Mouse (Mus musculus) liver, embryonic 16.5 days (tissue): ENCODE measurements around the gene Ebf1. TPM values are rescaled to one million over a fixed set of nuclear protein-coding genes. Genes with fewer than 3 reads are reported as not detected.

Source experiments
- ATAC-seq: fragments of 200-750 bp; cut with Nextera tagmentation; 2 replicates; pipeline ENCODE4 v1.8.0; 2017; ENCODE audit warnings: low read depth, mild to moderate bottlenecking, moderate number of reproducible peaks, moderate library complexity
- H3K27ac ChIP-seq: fragments of 300-500 bp; sonication (generic); 2 replicates; pipeline ENCODE4 v1.5.1; 2014; ENCODE audit warnings: mild to moderate bottlenecking, low read length
- H3K27me3 ChIP-seq: fragments of 300-500 bp; sonication (generic); 2 replicates; pipeline ENCODE4 v1.6.1; 2014; ENCODE audit warnings: low read depth, low read length, mixed read lengths; ENCODE audit not compliant: control insufficient read depth, insufficient read depth
- H3K36me3 ChIP-seq: fragments of 300-500 bp; sonication (generic); 2 replicates; pipeline ENCODE4 v1.6.1; 2014; ENCODE audit warnings: mild to moderate bottlenecking; ENCODE audit not compliant: control insufficient read depth, insufficient read depth
- H3K4me1 ChIP-seq: fragments of 300-500 bp; sonication (generic); 2 replicates; pipeline ENCODE4 v1.6.1; 2014; ENCODE audit warnings: low read depth, low read length, mixed read lengths; ENCODE audit not compliant: control insufficient read depth
- H3K4me2 ChIP-seq: fragments of 300-500 bp; sonication (generic); 2 replicates; pipeline ENCODE4 v1.6.1; 2014; ENCODE audit warnings: low read depth, low read length, mixed read lengths
- H3K4me3 ChIP-seq: fragments of 300-500 bp; sonication (generic); 2 replicates; pipeline ENCODE4 v1.5.1; 2014; ENCODE audit warnings: low read depth, mild to moderate bottlenecking, low read length
- H3K9ac ChIP-seq: fragments of 300-500 bp; sonication (generic); 2 replicates; pipeline ENCODE4 v1.6.1; 2014; ENCODE audit warnings: low read depth, low read length
- H3K9me3 ChIP-seq: fragments of 300-500 bp; sonication (generic); replicated peaks from 2 replicates; pipeline ENCODE4 v1.6.1; 2016; ENCODE audit warnings: low read length; ENCODE audit not compliant: control insufficient read depth
- WGBS: fragments of 180-500 bp; shearing (Covaris S2); extraction: QIAGEN DNeasy Blood & Tissue Kit; methylation state at CpG from one replicate; pipeline ENCODE4 v1.1.7; 2014; ENCODE audit not compliant: insufficient replicate concordance; 5-methylcytosine and 5-hydroxymethylcytosine counted together
- polyA plus RNA-seq: library from polyadenylated mRNA; unstranded; fragments of >200 nt; fragmentation: Nextera tagmentation; extraction: Ambion mirVana; gene quantifications from 2 replicates; pipeline ENCODE4 v1.2.1, GENCODE M21; 2015

Gene Ebf1
- polyA plus RNA-seq, 1 experiment from 2014 or later: 2.8 TPM

DNA sequence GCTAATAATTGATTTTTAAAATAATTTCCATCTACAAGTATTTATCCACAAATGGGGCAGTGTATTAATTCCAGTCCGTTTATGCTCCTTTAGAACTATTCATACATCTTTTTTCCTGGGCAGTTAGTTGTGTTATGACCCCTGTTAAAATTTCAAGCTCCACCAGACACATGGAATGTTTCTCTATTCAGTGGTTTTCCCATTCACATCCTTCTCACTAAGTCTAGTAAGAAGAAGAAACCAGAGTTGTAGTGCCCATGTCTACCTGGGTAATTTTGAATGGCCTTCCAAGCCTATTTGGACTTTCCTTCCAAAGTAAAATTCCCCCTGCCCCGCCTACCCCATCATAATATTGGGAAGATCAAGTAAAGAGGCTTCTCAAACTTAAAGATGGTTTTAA lies 114.6 kb downstream of the Ebf1 start:
- H3K4me1 ChIP-seq: no peaks in the 10 kb centered on the region
- no peaks in the 10 kb centered on the region for H3K27me3 ChIP-seq
- ATAC-seq: no peak
- H3K4me3 ChIP-seq: no peak overlapping the region
- H3K36me3 ChIP-seq: no peaks in the 10 kb centered on the region
- no peak overlapping the region for H3K4me2 ChIP-seq
- no peaks in the 10 kb centered on the region for H3K9me3 ChIP-seq
- H3K27ac ChIP-seq: no peak overlapping the region
- WGBS: 47% methylated on average over 2 of the region's 2 CpGs
- H3K9ac ChIP-seq: no peak overlapping the region

DNA sequence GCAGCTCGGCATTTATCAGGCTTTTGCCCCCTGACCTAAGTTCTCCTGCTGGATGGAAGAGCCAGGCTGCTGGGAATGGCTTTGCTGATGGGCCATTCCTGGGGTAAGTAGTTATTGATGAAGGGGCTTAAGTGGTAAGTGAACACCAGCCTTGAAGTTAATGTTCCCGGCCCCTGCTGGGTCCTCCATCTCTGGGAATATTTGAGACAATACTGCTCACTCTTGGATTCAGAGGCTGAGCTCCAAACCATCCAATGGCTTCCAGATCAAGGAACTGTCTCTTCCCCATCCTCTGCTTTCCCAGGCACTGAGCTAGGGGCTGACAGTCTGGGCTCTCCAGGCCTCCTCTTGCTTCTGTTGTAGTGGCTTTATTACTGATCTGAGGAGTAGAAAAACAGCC lies 116.2 kb downstream of the Ebf1 start:
- Histone ChIP-seq H3K4me3 (no peak overlapping the region), H3K27me3 (no peaks in the 10 kb centered on the region), H3K9me3 (no peaks in the 10 kb centered on the region), H3K36me3 (no peaks in the 10 kb centered on the region), H3K4me1 (no peaks in the 10 kb centered on the region), H3K4me2 (no peak overlapping the region), H3K9ac (no peak overlapping the region), H3K27ac (no peak overlapping the region)
- WGBS: 61% methylated on average over 2 of the region's 2 CpGs
- no peak for ATAC-seq

DNA sequence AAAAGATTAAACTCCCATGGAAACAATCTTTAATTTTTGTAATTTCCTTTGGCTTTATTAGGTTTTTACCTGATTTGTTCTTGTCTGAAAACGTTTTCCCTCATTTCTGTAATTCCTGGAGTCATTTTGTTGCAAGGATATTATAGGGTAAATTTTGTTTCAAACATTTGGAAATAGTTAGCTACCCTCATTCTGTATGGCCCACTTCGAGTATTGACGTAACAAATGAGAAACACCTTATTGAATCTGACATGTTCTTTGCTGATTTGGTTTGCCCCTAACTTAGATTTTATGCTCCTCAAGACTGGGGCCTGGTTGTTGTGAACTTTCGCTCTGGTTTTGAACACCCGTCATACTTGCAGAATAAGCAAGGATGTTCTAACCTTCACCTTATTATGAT lies 120.9 kb downstream of the Ebf1 start:
- WGBS: 60% methylated on average over 5 of the region's 5 CpGs
- no peaks in the 10 kb centered on the region for H3K9me3 ChIP-seq
- H3K9ac ChIP-seq: no peak overlapping the region
- H3K4me3 ChIP-seq: no peak overlapping the region
- H3K27ac ChIP-seq: no peak overlapping the region
- H3K4me2 ChIP-seq: no peak overlapping the region
- no peaks in the 10 kb centered on the region for H3K4me1 ChIP-seq
- no peaks in the 10 kb centered on the region for H3K27me3 ChIP-seq
- H3K36me3 ChIP-seq: no peaks in the 10 kb centered on the region
- ATAC-seq: no peak

DNA sequence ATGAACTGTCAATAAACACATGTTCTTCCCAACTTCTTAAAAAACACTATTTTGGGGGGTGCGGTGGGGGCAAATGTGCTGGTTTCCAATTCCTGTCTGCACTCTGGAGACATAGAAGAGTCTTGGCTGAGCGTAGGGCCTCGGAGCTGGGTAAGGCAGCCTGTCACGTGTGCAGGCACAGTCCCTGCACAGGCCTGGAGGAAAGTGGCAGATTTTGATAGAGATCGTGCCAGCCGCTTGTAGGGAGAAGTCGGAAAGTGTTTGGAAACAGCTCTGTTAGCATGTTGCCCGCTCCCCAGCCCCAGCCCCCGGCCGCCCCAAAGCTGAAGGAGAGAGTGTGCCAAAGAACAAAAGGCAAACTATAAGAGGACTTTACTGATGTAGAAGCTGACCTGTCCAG lies 121.7 kb downstream of the Ebf1 start:
- Histone ChIP-seq H3K27me3 (no peaks in the 10 kb centered on the region), H3K9ac (no peak overlapping the region), H3K9me3 (no peaks in the 10 kb centered on the region), H3K4me2 (no peak overlapping the region), H3K27ac (no peak overlapping the region), H3K4me3 (no peak overlapping the region), H3K4me1 (no peaks in the 10 kb centered on the region), H3K36me3 (no peaks in the 10 kb centered on the region)
- WGBS: 56% methylated on average over 10 of the region's 10 CpGs
- no peak for ATAC-seq

- Histone ChIP-seq H3K9ac (no peak overlapping the region), H3K9me3 (no peaks in the 10 kb centered on the region), H3K4me2 (no peak overlapping the region), H3K4me1 (no peaks in the 10 kb centered on the region), H3K27ac (no peak overlapping the region), H3K4me3 (no peak overlapping the region), H3K36me3 (no peaks in the 10 kb centered on the region), H3K27me3 (no peaks in the 10 kb centered on the region)
- 31% methylated on average over 6 of the region's 6 CpGs for WGBS
- no peak for ATAC-seq
Observed at GRCm38 (mm10) chr11:44740278-44741041, 123.3 kb downstream of the Ebf1 start.

DNA sequence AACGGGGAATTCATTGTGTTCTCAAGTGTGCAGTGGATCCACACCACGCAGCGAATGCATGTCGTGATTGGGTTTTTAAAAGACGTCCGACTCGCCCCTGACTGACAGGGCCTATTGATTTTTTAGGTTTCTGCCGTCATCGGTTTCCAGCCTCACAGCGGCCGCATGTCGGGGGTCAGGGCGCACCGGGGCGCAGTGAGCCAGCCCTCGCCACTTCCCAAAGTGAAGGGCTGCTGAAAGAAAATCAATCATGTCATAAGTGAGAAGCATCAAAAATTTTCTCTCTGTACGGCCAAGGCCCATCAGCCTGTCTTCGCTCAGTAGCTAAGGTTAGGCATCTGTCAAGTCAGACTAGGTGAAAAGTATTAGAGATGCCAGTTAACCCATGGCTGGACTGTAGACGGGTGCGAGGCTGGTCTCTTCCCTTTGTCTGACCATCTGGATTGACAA lies 124.0 kb downstream of the Ebf1 start:
- Histone ChIP-seq H3K4me3 (no peak overlapping the region), H3K9me3 (no peaks in the 10 kb centered on the region), H3K27me3 (no peaks in the 10 kb centered on the region), H3K4me2 (no peak overlapping the region), H3K9ac (no peak overlapping the region), H3K4me1 (no peaks in the 10 kb centered on the region), H3K36me3 (no peaks in the 10 kb centered on the region), H3K27ac (no peak overlapping the region)
- ATAC-seq: no peak
- 44% methylated on average over 20 of the region's 20 CpGs for WGBS

- no peaks in the 10 kb centered on the region for H3K4me1 ChIP-seq
- H3K4me2 ChIP-seq: no peak overlapping the region
- no peaks in the 10 kb centered on the region for H3K36me3 ChIP-seq
- no peak for ATAC-seq
- H3K4me3 ChIP-seq: no peak overlapping the region
- H3K27ac ChIP-seq: no peak overlapping the region
- no peaks in the 10 kb centered on the region for H3K9me3 ChIP-seq
- H3K9ac ChIP-seq: no peak overlapping the region
- no peaks in the 10 kb centered on the region for H3K27me3 ChIP-seq
- 44% methylated on average over 7 of the region's 7 CpGs for WGBS
Observed at GRCm38 (mm10) chr11:44744446-44744845, 127.3 kb downstream of the Ebf1 start.

DNA sequence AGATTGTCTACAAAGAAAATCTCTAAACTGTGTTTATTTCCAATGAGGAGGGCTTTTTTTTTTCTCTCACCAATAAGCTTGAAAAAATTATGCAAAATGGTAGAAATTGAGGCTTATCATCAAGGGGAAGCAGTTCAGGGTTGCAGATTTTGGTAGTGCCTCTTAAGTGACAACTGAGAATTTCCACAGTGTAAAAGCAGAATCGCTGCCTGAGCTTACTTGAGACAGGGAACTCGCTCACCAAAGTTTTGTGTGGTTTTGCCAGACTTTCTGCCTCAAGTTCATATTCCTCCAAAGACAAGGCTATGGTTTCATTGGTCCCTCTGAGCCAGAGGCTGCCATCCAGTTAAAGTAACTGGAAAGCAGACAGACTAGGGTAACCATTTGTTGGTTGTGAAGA lies 128.8 kb downstream of the Ebf1 start:
- Histone ChIP-seq H3K4me3 (no peak overlapping the region), H3K27ac (no peak overlapping the region), H3K4me2 (no peak overlapping the region), H3K9ac (no peak overlapping the region), H3K9me3 (no peaks in the 10 kb centered on the region), H3K27me3 (no peaks in the 10 kb centered on the region), H3K4me1 (no peaks in the 10 kb centered on the region), H3K36me3 (no peaks in the 10 kb centered on the region)
- ATAC-seq: no peak
- WGBS: 41% methylated on average over 2 of the region's 2 CpGs

GRCm38 (mm10) chr11:44746731-44747130 lies 129.6 kb downstream of the Ebf1 start:
- 13% methylated on average over 3 of the region's 3 CpGs for WGBS
- no peak for ATAC-seq

More at GRCm38 (mm10) chr11:44746731-44747130, 129.6 kb downstream of the Ebf1 start:
- no peak overlapping the region for H3K4me2 ChIP-seq
- no peaks in the 10 kb centered on the region for H3K9me3 ChIP-seq
- H3K27ac ChIP-seq: no peak overlapping the region
- H3K4me3 ChIP-seq: no peak overlapping the region
- no peaks in the 10 kb centered on the region for H3K36me3 ChIP-seq
- no peaks in the 10 kb centered on the region for H3K27me3 ChIP-seq
- no peak overlapping the region for H3K9ac ChIP-seq
- no peaks in the 10 kb centered on the region for H3K4me1 ChIP-seq
